Mouse (Mus musculus): ENCODE results near the gene Ptprcap. TPM values are rescaled to one million over a fixed set of nuclear protein-coding genes. Genes with fewer than 3 reads are reported as not detected.

The Ptprcap gene
- total RNA-seq, 2 experiments from 2014 or later: 8.3 to 22.9 TPM

Other genes starting within 250 kb of the Ptprcap start
Only the 30 nearest of the 34 such genes appear.
- 25.1 and 47.1 TPM in 2 replicates for gene Unc93b1, start 218.4 kb upstream of the Ptprcap start, total RNA-seq (2015; ENCODE audit: low replicate concordance)
- 34.2 and 50.3 TPM in 2 replicates for gene Unc93b1, start 218.4 kb upstream of the Ptprcap start, total RNA-seq (2017; ENCODE audit: low replicate concordance)
- 1.7 TPM in 1 of 2 replicates, not detected in the other for gene Aldh3b3, start 195.0 kb upstream of the Ptprcap start, total RNA-seq (2015; ENCODE audit: low replicate concordance)
- 4.9 TPM in 1 of 2 replicates, not detected in the other for gene Aldh3b3, start 195.0 kb upstream of the Ptprcap start, total RNA-seq (2017; ENCODE audit: low replicate concordance)
- gene Aldh3b2, start 181.3 kb upstream of the Ptprcap start, total RNA-seq (2015; ENCODE audit: low replicate concordance): 0.63 TPM in 1 of 2 replicates, not detected in the other
- 1.8 and 1.9 TPM in 2 replicates for gene Aldh3b2, start 181.3 kb upstream of the Ptprcap start, total RNA-seq (2017; ENCODE audit: low replicate concordance)
- gene Acy3, start 167.0 kb upstream of the Ptprcap start, total RNA-seq (2015; ENCODE audit: low replicate concordance): 1.5 TPM in 1 of 2 replicates, not detected in the other
- 0.56 TPM in 1 of 2 replicates, not detected in the other for gene Acy3, start 167.0 kb upstream of the Ptprcap start, total RNA-seq (2017; ENCODE audit: low replicate concordance)
- not detected in 2 replicates for gene Tbx10, start 160.9 kb upstream of the Ptprcap start, total RNA-seq (2015; ENCODE audit: low replicate concordance)
- gene Tbx10, start 160.9 kb upstream of the Ptprcap start, total RNA-seq (2017; ENCODE audit: low replicate concordance): not detected in 2 replicates
- gene Nudt8, start 153.0 kb upstream of the Ptprcap start, total RNA-seq (2015; ENCODE audit: low replicate concordance): 2.7 TPM in 1 of 2 replicates, not detected in the other
- gene Nudt8, start 153.0 kb upstream of the Ptprcap start, total RNA-seq (2017; ENCODE audit: low replicate concordance): 2.4 and 2.5 TPM in 2 replicates
- 0.58 TPM in 1 of 2 replicates, not detected in the other for gene Gm49405, start 153.0 kb upstream of the Ptprcap start, total RNA-seq (2015; ENCODE audit: low replicate concordance)
- 0.42 TPM in 1 of 2 replicates, not detected in the other for gene Gm49405, start 153.0 kb upstream of the Ptprcap start, total RNA-seq (2017; ENCODE audit: low replicate concordance)
- 0.38 TPM in 1 of 2 replicates, not detected in the other for gene Doc2g, start 150.3 kb upstream of the Ptprcap start, total RNA-seq (2015; ENCODE audit: low replicate concordance)
- not detected in 2 replicates for gene Doc2g, start 150.3 kb upstream of the Ptprcap start, total RNA-seq (2017; ENCODE audit: low replicate concordance)
- gene Ndufv1, start 140.8 kb upstream of the Ptprcap start, total RNA-seq (2015; ENCODE audit: low replicate concordance): 57.8 and 76.5 TPM in 2 replicates
- gene Ndufv1, start 140.8 kb upstream of the Ptprcap start, total RNA-seq (2017; ENCODE audit: low replicate concordance): 60.4 and 63.3 TPM in 2 replicates
- gene Gstp1, start 115.6 kb upstream of the Ptprcap start, total RNA-seq (2015; ENCODE audit: low replicate concordance): 79.2 and 134 TPM in 2 replicates
- gene Gstp1, start 115.6 kb upstream of the Ptprcap start, total RNA-seq (2017; ENCODE audit: low replicate concordance): 15.5 and 40.6 TPM in 2 replicates
- gene Gstp2, start 107.6 kb upstream of the Ptprcap start, total RNA-seq (2015; ENCODE audit: low replicate concordance): not detected in 2 replicates
- gene Gstp2, start 107.6 kb upstream of the Ptprcap start, total RNA-seq (2017; ENCODE audit: low replicate concordance): 1.4 and 2.1 TPM in 2 replicates
- 4.2 and 30.2 TPM in 2 replicates for gene Gstp3, start 94.0 kb upstream of the Ptprcap start, total RNA-seq (2015; ENCODE audit: low replicate concordance)
- 8.4 and 11.1 TPM in 2 replicates for gene Gstp3, start 94.0 kb upstream of the Ptprcap start, total RNA-seq (2017; ENCODE audit: low replicate concordance)
- gene Cabp2, start 72.0 kb upstream of the Ptprcap start, total RNA-seq (2015; ENCODE audit: low replicate concordance): not detected in 2 replicates
- not detected in 2 replicates for gene Cabp2, start 72.0 kb upstream of the Ptprcap start, total RNA-seq (2017; ENCODE audit: low replicate concordance)
- 51.9 and 92.4 TPM in 2 replicates for gene Cdk2ap2, start 56.4 kb upstream of the Ptprcap start, total RNA-seq (2015; ENCODE audit: low replicate concordance)
- gene Cdk2ap2, start 56.4 kb upstream of the Ptprcap start, total RNA-seq (2017; ENCODE audit: low replicate concordance): 11.8 and 18.7 TPM in 2 replicates
- 20.1 and 32.7 TPM in 2 replicates for gene Pitpnm1, start 53.6 kb upstream of the Ptprcap start, total RNA-seq (2015; ENCODE audit: low replicate concordance)
- 17.0 and 19.7 TPM in 2 replicates for gene Pitpnm1, start 53.6 kb upstream of the Ptprcap start, total RNA-seq (2017; ENCODE audit: low replicate concordance)
- gene Aip, start 27.7 kb upstream of the Ptprcap start, total RNA-seq (2015; ENCODE audit: low replicate concordance): 35.7 and 52.1 TPM in 2 replicates
- gene Aip, start 27.7 kb upstream of the Ptprcap start, total RNA-seq (2017; ENCODE audit: low replicate concordance): 20.9 and 49.9 TPM in 2 replicates
- gene Gpr152, start 13.8 kb upstream of the Ptprcap start, total RNA-seq (2015; ENCODE audit: low replicate concordance): not detected in 2 replicates
- not detected in 2 replicates for gene Gpr152, start 13.8 kb upstream of the Ptprcap start, total RNA-seq (2017; ENCODE audit: low replicate concordance)
- gene Cabp4, start 9.6 kb upstream of the Ptprcap start, total RNA-seq (2015; ENCODE audit: low replicate concordance): not detected in 2 replicates
- gene Cabp4, start 9.6 kb upstream of the Ptprcap start, total RNA-seq (2017; ENCODE audit: low replicate concordance): 0.43 TPM in 1 of 2 replicates, not detected in the other
- 55.8 and 69.6 TPM in 2 replicates for gene Coro1b, start 5.0 kb upstream of the Ptprcap start, total RNA-seq (2015; ENCODE audit: low replicate concordance)
- gene Coro1b, start 5.0 kb upstream of the Ptprcap start, total RNA-seq (2017; ENCODE audit: low replicate concordance): 19.1 and 22.6 TPM in 2 replicates
- 7.1 and 25.3 TPM in 2 replicates for gene Rps6kb2, start 9.8 kb downstream of the Ptprcap start, total RNA-seq (2015; ENCODE audit: low replicate concordance)
- gene Rps6kb2, start 9.8 kb downstream of the Ptprcap start, total RNA-seq (2017; ENCODE audit: low replicate concordance): 23.9 and 27.2 TPM in 2 replicates
- 0.84 and 6.5 TPM in 2 replicates for gene Carns1, start 21.9 kb downstream of the Ptprcap start, total RNA-seq (2015; ENCODE audit: low replicate concordance)
- 0.60 and 0.70 TPM in 2 replicates for gene Carns1, start 21.9 kb downstream of the Ptprcap start, total RNA-seq (2017; ENCODE audit: low replicate concordance)
- gene Tbc1d10c, start 37.7 kb downstream of the Ptprcap start, total RNA-seq (2015; ENCODE audit: low replicate concordance): 8.8 and 25.7 TPM in 2 replicates
- 5.8 and 11.3 TPM in 2 replicates for gene Tbc1d10c, start 37.7 kb downstream of the Ptprcap start, total RNA-seq (2017; ENCODE audit: low replicate concordance)
- gene Ppp1ca, start 38.5 kb downstream of the Ptprcap start, total RNA-seq (2015; ENCODE audit: low replicate concordance): 100 and 139 TPM in 2 replicates
- gene Ppp1ca, start 38.5 kb downstream of the Ptprcap start, total RNA-seq (2017; ENCODE audit: low replicate concordance): 131 and 151 TPM in 2 replicates
- 12.7 and 23.2 TPM in 2 replicates for gene Rad9a, start 48.1 kb downstream of the Ptprcap start, total RNA-seq (2015; ENCODE audit: low replicate concordance)
- gene Rad9a, start 48.1 kb downstream of the Ptprcap start, total RNA-seq (2017; ENCODE audit: low replicate concordance): 9.1 and 15.7 TPM in 2 replicates
- 0.38 TPM in 1 of 2 replicates, not detected in the other for gene Clcf1, start 60.6 kb downstream of the Ptprcap start, total RNA-seq (2015; ENCODE audit: low replicate concordance)
- not detected in 2 replicates for gene Clcf1, start 60.6 kb downstream of the Ptprcap start, total RNA-seq (2017; ENCODE audit: low replicate concordance)
- gene AC109138.7, start 60.8 kb downstream of the Ptprcap start, total RNA-seq (2015; ENCODE audit: low replicate concordance): not detected in 2 replicates
- gene AC109138.7, start 60.8 kb downstream of the Ptprcap start, total RNA-seq (2017; ENCODE audit: low replicate concordance): not detected in 2 replicates
- gene Pold4, start 78.3 kb downstream of the Ptprcap start, total RNA-seq (2015; ENCODE audit: low replicate concordance): 23.6 and 25.4 TPM in 2 replicates
- 8.8 and 30.3 TPM in 2 replicates for gene Pold4, start 78.3 kb downstream of the Ptprcap start, total RNA-seq (2017; ENCODE audit: low replicate concordance)
- gene Ssh3, start 115.6 kb downstream of the Ptprcap start, total RNA-seq (2015; ENCODE audit: low replicate concordance): 0.42 and 3.8 TPM in 2 replicates
- 3.0 and 3.2 TPM in 2 replicates for gene Ssh3, start 115.6 kb downstream of the Ptprcap start, total RNA-seq (2017; ENCODE audit: low replicate concordance)
- gene Ankrd13d, start 129.5 kb downstream of the Ptprcap start, total RNA-seq (2015; ENCODE audit: low replicate concordance): 0.63 TPM in 1 of 2 replicates, not detected in the other
- gene Ankrd13d, start 129.5 kb downstream of the Ptprcap start, total RNA-seq (2017; ENCODE audit: low replicate concordance): 0.84 TPM in 1 of 2 replicates, not detected in the other
- 63.4 and 93.2 TPM in 2 replicates for gene Grk2, start 152.6 kb downstream of the Ptprcap start, total RNA-seq (2015; ENCODE audit: low replicate concordance)
- 40.1 and 60.1 TPM in 2 replicates for gene Grk2, start 152.6 kb downstream of the Ptprcap start, total RNA-seq (2017; ENCODE audit: low replicate concordance)

Measured in erythroblast, adult 5-6 weeks (primary cell).